Mouse (Mus musculus): ENCODE measurements around the gene Zfp169.

Gene Zfp169

GRCm38 (mm10) chr13:48513003-48513929 is at the start of gene Zfp169, which contains the start of gene A830005F24Rik:
TSS of gene Zfp169 (minus strand) at chr13:48513451.
TSS of gene A830005F24Rik (plus strand) at chr13:48513570.
- peak; percentile 60 to 83 for DNase-seq (ENCODE audit: low spot score in 2 of 2)

DNA sequence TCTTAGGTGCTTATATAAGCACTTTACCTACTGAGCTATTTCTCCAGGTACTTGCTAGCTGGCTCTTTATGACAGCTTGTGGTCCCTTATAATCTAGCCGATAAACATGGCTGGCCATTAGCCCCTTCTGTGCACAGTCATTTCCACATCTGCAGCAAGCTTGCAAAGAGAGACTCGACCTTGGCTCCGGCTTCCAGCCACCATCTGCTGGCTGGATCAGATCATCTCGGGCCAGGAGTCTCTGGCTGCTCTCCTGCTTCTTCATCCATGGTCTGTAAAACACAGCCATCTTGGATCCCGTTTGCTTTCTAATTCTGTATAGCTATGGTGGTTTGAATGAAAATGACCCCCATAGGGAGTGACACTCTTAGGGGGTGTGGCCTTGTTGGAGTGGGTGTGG is 49.1 kb upstream of the Zfp169 start:
- no peak for DNase-seq (ENCODE audit: low spot score in 2 of 2)

DNA sequence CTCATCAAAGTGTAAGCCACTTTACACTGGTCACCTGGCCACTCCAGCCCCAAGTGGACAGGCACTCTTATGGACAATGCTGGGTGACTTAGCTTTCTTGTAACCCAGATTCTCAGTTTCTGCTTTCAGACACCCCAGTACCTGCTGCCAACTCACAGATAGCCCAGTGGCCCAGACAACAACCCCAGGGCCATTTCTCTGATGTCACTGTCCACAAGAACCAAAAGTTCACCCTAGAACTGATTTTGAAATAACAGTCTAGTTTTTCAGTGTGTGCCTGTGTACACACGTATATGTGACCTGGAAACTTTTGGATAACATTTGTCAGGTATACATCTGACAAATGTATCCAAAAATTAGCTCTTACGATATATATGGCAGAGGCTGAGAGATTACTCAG is 48.2 kb upstream of the Zfp169 start:
- DNase-seq (ENCODE audit: low spot score in 2 of 2) = no peak

DNA sequence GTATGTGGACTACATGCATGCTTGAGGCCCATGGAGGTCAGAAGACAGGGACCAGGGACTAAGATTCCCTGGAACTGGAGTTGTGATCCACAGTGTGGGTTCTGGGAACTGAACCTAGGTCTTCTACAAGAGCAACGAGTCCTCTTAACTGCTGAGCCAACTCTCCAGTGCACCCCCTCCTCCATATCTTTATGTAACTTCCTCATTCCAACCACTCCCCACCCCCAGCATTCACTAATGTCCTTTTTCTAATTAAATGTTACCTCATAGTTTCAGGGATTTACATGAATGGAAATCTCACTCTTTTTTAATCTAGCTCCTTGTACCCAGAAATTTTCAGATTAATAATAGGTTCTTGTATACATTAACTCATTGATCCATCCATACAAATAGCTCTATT is 42.7 kb upstream of the Zfp169 start:
- DNase-seq (ENCODE audit: low spot score in 2 of 2) = no peak

DNA sequence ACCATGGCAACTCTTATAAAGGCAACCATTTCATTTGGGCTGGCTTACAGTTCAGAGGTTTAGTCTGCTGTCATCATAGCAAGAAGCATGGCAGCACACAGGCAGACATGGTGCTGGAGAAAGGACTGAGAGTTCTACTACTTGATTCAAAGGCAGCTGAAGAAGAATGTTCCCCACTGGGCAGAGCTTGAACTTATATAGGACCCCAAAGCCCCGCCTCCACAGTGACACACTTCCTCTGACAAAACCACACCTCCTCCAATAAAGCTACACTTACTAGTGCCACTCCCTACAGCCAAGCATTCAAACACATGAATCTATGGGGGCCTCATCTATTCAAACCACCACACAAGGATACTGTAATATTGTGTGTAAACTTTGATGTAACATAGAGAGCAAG is 41.3 kb upstream of the Zfp169 start:
- DNase-seq (ENCODE audit: low spot score in 2 of 2) = no peak

DNA sequence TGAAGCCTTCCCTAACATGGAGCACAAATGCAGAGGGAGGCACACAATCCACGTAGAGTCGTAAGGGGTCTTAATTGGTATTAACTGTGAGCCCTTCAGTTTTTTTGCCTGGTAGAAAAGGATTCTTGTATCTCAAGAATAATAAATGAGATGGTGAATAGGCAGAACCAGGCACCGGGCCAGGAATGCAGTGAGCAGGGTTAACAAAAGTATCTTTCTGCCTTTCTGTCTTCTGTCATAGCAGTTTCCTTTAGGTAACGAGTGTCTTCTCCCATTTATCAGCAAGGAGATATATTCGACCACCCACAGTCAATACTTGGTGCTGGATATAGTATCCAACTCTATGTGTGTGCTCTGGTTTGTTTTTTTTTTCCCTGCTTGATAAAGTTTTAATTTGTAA is 40.3 kb upstream of the Zfp169 start:
- no peak for DNase-seq (ENCODE audit: low spot score in 2 of 2)

DNA sequence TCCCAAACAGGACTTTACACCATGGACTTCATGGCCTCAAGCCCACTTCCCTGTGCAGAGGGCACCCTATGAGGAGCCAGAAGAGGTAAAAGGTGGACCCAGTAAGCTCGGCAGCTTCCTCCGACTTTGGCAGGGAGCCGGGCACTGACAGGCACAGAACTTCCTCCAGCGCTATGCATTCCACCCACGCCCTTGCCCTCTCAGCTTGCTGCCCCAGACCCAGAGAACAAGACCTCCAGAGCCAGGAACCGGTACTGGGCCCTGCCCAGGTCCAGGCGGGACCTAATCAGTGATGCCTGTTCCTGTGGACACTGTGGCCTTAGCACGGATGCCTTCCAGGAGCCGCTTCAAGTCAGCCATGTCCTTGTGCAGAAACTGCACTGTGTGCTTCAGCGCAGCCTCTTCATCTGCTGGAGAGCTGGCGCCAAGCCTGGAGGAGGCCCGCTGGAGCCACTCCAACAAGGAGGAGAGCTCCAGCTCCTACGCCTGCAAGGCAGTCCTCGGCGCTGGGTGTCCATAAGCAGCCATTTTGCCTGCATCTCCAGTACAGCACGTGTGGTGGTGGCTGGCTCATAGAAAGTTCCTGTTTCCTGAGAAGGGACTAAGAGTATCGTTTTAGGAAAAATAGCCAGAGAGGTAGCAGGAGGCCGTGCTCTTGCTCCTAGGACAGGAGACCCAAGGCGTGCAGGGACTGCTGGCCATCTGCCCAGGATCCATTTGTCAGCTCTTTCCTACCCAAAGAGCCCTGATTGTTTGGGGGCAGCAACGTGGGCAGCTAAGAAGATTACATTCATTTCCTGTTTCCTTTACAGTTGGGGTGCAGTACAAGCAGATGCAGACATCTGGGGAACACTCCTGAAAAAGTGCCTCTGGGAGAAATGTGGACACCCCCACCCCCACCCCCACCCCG is 39.2 kb upstream of the Zfp169 start:
- peak; percentile 78 to 90 for DNase-seq (ENCODE audit: low spot score in 2 of 2)

GRCm38 (mm10) chr13:48548296-48548695 is 35.0 kb upstream of the Zfp169 start:
- no peak for DNase-seq (ENCODE audit: low spot score in 2 of 2)

GRCm38 (mm10) chr13:48547623-48548022 is 34.4 kb upstream of the Zfp169 start:
- no peak for DNase-seq (ENCODE audit: low spot score in 2 of 2)

GRCm38 (mm10) chr13:48546330-48546917 is 33.2 kb upstream of the Zfp169 start:
- DNase-seq (ENCODE audit: low spot score in 2 of 2) = peak; percentile 100

DNA sequence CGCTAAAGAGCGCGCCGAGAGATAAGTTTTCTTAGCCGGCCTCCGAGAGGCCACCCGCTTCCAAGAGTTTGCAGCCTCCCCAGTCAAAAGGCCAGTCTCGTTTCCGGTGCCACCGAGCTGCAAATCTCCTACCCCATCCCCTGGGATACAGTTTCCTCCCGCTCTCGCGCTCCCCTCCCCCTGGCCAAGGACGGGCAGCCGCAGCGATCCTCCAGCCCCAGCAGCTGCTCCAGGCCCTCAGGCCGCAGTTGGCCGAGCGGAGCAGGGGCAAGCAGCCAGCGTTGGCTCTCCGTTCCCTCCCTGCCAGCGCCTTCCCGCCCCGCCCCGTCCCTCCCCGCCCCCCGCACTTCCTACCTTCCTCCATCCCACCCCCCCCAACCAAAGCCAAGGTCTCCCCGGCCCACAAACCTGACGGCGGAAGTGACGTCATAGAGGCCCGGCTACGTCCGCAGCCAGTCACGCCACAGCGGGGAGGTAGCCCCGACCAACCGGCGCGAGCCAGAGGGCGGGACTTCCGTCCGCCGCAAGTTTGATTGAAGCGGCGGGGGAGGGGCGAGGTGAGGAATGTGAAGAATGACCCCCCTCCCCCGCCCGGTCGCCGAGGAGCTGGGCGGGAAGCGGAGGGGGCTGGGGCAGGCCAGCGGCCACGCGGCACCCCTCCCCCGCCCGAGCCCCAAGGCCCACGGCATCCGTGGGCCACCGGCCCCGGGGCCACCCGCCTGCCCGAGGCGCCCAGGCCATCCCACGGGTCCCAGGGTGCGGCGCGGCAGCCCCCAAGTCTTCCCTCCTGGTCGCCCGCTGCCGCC is 32.4 kb upstream of the Zfp169 start:
- DNase-seq (ENCODE audit: low spot score in 2 of 2) = peak; percentile 91 to 97

- no peak for DNase-seq (ENCODE audit: low spot score in 2 of 2)
These were observed 31.6 kb upstream of the Zfp169 start for GRCm38 (mm10) chr13:48544867-48545266.

DNA sequence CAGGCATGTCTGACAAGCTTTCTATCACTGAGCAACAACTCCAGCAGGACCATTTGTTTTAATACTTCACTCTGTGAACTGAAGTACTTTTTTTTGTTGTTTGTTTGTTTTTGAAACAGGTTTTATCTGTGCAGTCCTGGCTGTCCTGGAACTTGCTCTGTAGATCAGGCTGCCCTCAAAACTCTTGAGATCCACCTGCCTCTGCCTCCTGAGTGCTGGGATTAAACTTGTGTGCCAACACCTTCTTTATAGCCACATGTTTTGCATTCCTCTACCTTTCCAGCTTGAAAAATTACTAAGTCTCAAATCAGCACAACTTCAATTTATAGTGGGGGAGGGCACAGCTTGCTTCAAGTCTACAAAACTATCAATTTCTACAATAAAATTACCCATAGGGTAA is 31.1 kb upstream of the Zfp169 start:
- no peak for DNase-seq (ENCODE audit: low spot score in 2 of 2)

- DNase-seq (ENCODE audit: low spot score in 2 of 2) = no peak
These were observed 27.2 kb upstream of the Zfp169 start for GRCm38 (mm10) chr13:48540488-48540887.

GRCm38 (mm10) chr13:48533441-48533840 is 20.2 kb upstream of the Zfp169 start:
- no peak for DNase-seq (ENCODE audit: low spot score in 2 of 2)

DNA sequence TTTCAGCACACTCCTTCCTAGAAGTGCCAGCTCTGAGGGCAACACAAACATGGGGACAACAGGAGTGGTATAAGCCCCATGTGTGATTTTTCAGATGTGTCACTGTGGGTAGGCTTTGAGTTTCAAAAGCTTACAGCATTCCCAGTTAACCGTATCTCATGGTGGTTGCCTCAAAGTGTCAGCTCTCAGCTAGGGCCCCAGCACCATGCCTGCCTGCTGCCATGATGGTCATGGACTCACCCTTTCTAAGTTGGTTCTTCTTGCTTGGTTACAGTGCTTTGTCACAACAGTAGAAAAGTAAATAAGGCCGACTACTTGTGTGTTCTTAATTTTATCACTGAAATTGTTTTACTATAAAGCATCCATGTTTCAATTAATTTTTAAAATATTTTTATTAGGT is 18.2 kb upstream of the Zfp169 start:
- no peak for DNase-seq (ENCODE audit: low spot score in 2 of 2)

GRCm38 (mm10) chr13:48530685-48531084 is 17.4 kb upstream of the Zfp169 start:
- peak; percentile 37 to 55 for DNase-seq (ENCODE audit: low spot score in 2 of 2)

- no peak for DNase-seq (ENCODE audit: low spot score in 2 of 2)
These were observed 15.8 kb upstream of the Zfp169 start for GRCm38 (mm10) chr13:48529028-48529427.

GRCm38 (mm10) chr13:48528123-48528871 is 15.0 kb upstream of the Zfp169 start:
- DNase-seq (ENCODE audit: low spot score in 2 of 2) = peak; percentile 31 to 50

DNA sequence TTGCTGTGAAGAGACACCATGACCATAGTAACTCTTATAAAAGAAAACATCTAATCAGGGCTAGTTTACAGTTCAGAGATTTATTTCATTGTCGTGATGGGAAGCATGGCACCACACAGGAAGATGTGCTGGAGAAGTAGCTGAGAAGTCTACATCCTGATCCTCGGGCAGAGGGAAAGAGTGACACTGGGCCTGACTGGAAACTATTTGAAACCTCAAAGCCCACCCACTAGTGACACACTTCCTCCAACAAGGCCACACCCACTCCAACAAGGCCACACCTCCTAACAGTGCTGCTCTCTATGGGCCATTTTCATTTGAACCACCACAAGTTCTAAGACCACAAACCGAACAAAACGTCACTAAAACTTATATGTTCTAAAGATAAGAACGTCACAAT is 12.5 kb upstream of the Zfp169 start:
- no peak for DNase-seq (ENCODE audit: low spot score in 2 of 2)

Measured in urinary bladder, postnatal 36 days (tissue).